Mouse (Mus musculus): ENCODE measurements around the gene Pip5k1c.

- TF ChIP-seq CTCF (IDR thresholded peaks at IDR 0.05; ENCODE audit: borderline replicate concordance, control insufficient read depth, extremely low read depth, insufficient read depth, low read length, poor library complexity) (peak; percentile 89), POLR2A (IDR thresholded peaks at IDR 0.05; ENCODE audit: control insufficient read depth, extremely low read depth, insufficient read depth, low read length, poor library complexity) (no peak)
These were observed 3.5 kb upstream of the Pip5k1c start for GRCm38 (mm10) chr10:81289278-81289677.
